Mouse (Mus musculus) skeletal muscle tissue, adult 2 months (tissue): ENCODE data around the gene Sun1.

Source experiments
- DNase-seq: peaks from one replicate; pipeline ENCODE4 v3.0.0-alpha.2; 2012; ENCODE audit warnings: low read depth, low spot score

The Sun1 gene

GRCm38 (mm10) chr5:139251736-139252080, 51.3 kb downstream of the Sun1 start:
- no peak for DNase-seq

DNA sequence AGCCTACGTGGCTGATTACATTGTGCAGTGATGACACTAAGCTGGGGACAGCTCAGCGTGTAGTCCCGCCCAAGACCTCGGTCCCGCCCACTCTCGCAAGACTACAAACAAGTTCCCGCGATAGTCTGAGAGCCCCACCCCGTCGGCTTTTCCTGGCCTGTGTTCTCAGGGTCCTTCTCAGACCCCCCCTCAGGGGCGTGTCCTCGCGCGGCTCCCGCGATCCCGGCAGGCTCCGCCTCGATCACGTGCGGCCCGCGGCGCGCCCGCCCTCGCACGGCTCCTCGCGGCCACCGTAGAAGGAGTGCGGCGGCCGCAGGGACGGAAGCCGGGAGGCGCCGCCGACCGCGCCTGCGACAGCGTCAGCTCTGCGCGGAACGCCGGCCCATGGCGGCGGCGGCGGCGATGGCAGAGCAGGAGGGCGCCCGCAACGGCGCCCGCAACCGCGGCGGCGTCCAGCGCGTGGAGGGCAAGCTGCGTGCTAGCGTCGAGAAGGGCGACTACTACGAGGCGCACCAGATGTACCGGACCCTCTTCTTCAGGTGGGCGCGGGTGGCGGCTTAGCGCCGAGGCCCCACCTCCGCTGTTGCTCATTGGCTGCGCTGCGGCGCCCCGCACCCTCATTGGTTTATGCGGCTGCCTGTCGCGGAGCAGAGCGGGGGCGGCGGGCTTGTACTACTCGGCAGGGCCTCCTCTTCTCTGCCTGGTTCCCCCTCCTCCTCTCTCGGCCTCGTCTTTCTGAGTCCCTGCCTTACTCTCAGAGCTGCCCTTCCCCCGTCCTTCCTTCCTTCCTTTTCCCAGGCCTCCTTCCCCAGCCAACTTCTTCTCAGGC, 51.9 kb downstream of the Sun1 start, which contains the start of gene Get4:
Gene Get4 (plus strand): TSS at position 244 of the 829 bp plus-strand sequence.
- DNase-seq: peak; percentile 99

DNA sequence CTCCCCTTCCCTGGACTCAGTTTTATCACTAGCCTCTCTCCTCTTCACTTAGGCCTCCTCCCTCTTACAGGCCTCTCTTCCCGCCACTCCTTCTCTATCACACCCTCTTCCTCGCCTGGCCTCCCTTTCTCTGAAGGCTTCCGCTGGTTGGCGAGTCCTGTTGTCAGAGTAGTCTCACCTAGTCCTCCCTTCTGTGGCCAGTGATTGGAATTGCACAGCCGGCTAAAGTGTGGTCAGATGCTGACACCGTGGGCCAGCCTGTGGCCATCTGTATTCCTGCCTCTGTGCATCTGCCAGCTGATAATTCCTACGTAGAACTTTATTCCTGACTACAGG, 52.4 kb downstream of the Sun1 start:
- DNase-seq: no peak

DNA sequence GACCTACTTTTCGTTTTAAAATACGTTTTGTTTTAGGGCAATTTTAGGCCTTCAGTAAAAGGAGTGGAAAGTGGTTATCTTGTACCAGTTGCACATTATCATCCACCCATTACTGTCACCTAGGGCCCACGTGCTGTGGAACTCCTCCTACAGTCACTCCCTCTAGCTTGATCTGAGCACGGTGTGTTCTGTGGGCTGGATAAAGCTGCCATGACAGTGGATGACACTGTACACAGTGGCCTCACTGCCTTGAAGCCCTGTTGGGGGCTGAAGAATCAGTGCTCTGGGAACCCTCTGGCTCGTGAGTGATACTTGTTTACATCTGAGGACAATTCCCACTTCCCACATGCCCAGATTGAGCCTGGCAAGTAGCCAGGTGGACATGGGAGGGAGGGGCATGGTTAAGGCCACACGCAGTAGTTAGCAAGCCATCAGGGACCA, 52.9 kb downstream of the Sun1 start:
- peak; percentile 45 for DNase-seq

GRCm38 (mm10) chr5:139254938-139255337, 54.5 kb downstream of the Sun1 start:
- DNase-seq: no peak

DNA sequence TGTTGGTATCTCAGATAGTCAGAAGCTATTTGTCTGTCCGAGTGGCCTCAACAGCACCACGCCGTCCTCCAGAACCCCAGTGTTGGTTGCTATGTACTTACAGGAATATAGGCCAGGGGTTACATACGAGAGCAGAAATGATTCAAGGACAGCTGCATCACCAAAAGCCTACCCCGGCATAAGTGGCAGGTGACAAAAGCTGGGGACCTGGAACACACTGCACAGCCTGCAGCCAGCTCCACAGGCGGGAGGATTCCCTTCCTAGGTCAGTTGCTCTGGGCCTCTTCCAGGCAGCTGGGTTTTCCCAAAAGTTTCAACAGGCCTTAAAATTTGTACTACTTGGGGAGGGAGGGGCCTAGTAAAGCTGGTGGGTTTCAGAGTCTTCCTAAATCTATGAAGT, 55.3 kb downstream of the Sun1 start:
- DNase-seq: no peak

DNA sequence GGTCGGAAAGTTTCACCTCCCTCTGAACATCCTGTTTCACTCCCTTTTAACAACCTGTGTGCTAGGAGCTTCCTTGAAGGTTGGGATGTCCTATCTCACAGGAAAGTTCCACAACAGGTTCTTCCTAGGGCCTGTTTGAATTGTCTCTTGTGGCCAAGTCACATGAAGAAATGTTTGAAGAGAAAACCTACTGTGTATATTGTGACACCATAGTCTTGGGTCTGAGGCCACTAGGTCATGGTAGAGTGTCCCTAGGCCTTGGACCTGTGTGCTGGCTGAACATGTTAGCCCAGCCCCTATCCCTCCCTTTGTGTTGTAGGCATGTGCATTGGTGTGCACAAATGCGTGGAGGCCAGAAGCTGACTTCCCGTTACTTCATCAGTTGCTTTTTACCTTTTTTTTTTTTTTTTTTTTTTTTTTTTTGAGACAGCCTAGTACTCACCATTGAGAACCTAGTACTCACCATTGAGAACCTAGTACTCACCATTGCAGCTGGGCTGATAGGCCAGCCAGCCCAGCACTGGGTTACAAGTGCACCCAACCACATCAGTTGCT, 55.9 kb downstream of the Sun1 start:
- no peak for DNase-seq

- no peak for DNase-seq
These were observed 56.8 kb downstream of the Sun1 start for GRCm38 (mm10) chr5:139257265-139257664.

DNA sequence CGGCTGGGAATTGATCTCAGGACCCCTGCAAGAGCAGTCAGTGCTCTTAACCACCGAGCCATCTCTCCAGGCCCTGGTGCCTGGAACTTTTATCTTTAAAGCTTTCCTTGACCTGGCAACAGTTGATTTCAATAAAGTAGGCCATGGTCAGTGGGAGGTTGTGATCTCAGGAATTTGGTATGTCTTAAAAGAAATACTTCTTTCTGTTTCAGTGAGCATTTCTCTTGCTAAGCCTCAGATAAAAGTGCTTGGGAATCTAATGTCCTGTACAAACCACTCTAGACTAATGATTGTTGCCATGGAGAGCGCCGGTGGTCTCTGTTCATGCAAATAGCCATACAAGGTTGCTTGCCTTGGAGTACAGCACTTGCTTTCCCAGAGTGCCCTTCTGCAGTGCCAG, 57.4 kb downstream of the Sun1 start:
- no peak for DNase-seq

DNA sequence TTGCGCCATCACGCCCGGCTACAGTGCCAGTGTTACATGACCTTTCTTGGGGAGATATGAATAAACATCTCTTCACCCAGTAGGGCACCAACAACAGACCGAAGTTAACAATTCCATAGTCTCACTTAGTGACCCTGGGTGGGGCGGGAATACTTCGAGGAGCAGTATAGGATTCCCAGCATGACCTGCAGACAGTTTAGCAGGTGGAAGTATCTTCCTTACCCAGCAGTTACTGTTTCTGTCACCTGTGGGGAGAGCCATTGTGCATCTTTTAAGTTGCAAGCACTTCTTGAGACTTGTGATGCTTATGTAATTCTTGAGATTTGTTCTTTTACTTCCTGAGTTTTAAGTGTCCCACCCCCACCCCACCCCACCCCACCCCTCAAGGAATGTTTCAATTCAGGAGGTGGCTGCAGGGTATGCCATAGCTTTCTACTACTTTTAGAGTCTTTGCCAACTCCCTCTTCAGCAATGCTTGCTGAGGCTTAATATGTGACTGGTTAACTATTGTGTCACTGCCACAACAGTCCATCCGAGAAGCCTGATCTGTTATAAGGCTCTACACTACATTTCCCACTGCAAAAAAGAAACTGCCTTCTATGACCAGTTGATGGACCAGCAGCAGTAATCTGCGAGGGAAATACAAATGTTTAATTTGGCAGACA, 58.1 kb downstream of the Sun1 start:
- no peak for DNase-seq

- no peak for DNase-seq
These were observed 59.4 kb downstream of the Sun1 start for GRCm38 (mm10) chr5:139259853-139260252.

GRCm38 (mm10) chr5:139261403-139261802, 61.0 kb downstream of the Sun1 start:
- no peak for DNase-seq

DNA sequence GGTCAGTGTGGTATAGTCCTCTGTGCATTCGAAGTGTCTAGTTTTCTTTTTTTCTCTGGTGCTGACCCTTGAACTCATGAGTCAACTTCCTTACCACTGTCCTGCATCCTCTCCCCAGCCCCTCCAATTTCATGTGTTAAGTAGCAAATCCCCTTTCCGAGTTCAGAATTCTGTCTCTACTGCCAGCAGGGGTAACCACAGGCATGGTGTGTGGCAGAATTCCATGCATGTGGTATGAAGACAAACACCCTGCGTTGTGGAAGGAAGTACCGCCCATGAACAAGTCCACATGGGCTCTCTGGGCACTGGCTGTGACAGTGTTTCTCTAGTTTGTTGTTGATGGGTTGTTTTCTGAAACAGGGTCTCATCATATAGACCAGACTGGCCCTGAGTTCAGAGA, 67.2 kb downstream of the Sun1 start:
- DNase-seq: no peak

GRCm38 (mm10) chr5:139270806-139271521, 70.5 kb downstream of the Sun1 start:
- DNase-seq: no peak

DNA sequence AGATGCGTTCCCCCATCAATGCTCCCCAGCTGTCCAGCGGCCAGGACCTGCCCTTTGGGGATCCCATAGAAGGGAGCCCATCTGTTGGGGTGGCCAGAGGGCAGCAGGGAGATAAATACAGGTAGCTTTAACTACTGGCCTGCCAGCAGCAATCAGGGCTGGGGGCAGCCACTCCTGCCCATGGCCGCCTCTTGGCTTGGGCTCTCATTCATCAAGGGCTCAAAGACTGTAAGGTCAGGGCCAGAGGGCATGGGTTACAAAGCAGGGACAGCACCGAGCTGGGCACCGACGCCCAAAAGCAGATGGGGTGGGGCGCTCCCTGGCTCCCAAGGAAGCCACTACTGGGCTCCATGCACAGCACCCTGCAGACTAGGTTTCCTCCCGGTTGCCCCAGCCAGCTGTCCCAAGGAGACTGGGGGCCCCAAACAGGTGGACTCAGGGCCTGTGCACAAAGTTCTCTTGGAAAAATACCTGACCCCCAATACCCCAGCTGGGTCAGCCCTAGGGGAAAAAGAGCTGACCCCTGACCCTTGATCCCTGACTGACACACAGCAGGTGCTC, 71.6 kb downstream of the Sun1 start:
- DNase-seq: no peak

GRCm38 (mm10) chr5:139277287-139277686, 76.8 kb downstream of the Sun1 start:
- no peak for DNase-seq

DNA sequence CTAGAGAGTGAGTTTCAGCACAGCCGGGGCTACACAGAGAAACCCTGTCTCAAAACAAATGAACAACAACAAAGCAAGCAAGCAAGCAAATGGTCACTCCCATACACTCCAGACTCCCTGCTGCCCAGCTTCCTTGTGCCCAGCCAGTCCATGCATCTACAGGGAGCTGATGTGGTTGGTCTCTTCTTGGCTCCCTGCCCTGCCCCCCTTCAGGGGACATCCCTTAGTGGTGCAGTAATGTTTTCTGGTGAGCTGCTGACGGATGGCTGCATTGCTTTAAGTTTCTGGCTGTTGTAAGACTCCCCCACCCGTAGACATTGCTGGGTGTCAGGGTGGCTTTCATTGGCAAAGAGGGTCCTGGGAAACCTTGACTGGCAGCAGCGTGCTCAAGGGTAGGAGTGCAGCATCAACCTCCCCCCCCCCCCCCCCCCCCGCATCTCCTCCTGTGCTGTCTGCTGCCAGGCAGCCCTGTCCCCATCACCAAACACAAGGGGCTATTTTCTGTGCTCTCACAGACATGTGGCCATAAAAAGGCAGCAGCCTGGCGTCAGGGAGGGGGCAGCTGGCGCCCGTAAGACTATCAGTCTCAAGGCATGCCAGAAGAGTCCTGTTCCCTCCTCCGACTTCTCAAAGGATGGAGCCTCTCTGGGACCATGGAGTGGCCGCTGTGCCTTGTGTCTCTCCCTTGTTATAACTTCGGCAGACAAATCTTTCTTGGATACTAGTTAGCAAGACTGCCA, 81.1 kb downstream of the Sun1 start:
- no peak for DNase-seq

GRCm38 (mm10) chr5:139282191-139282590, 81.8 kb downstream of the Sun1 start:
- peak; percentile 68 for DNase-seq

DNA sequence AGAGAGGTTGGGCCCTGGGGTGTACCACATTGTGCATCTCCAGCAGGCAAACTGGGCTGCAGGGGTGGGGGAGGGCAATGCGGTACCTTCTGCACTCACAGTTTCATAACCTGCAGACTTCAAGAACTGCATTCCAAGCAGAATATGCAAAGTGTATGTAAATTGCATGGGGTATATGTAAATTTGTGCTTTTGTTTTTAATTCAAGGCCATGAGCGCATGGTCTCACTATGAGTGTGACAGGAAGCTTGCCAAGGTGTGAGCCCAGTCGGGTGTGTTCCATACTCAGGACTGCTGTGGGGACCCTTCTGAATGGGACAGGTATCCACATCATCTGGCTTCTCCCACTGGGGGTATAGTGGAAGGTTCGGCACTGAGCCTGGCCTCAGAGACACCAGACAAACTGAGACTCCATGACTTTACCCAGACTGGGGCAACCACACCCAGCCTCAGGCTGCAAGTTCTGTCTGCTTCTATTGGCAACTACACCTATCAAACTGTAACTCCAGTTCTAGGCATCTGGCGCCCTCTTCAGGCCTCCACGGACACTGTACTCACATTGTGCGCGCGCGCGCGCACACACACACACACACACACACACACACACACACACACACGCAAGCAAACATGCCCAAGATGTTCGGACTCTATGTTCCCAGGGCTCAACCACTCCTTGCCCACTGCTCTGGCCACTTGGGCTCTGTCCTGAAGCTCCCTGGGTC, 83.2 kb downstream of the Sun1 start:
- no peak for DNase-seq

GRCm38 (mm10) chr5:139285383-139286067, 85.1 kb downstream of the Sun1 start:
- DNase-seq: no peak
